Mouse (Mus musculus) liver, embryonic 12.5 days (tissue): ENCODE data around the gene Zbtb17. TPM values are rescaled to one million over a fixed set of nuclear protein-coding genes. Genes with fewer than 3 reads are reported as not detected.

Experiments used
- ATAC-seq: fragments of 200-750 bp; cut with Nextera tagmentation; 2 replicates; pipeline ENCODE4 v1.8.0; 2017; ENCODE audit warnings: moderate number of reproducible peaks, mild to moderate bottlenecking, moderate library complexity
- H3K27ac ChIP-seq: fragments of 300-500 bp; sonication (generic); 2 replicates; pipeline ENCODE4 v1.5.1; 2016; ENCODE audit warnings: mild to moderate bottlenecking
- H3K27me3 ChIP-seq: fragments of 300-500 bp; sonication (generic); replicated peaks from 2 replicates; pipeline ENCODE4 v1.6.1; 2016; ENCODE audit warnings: mild to moderate bottlenecking, moderate library complexity
- H3K36me3 ChIP-seq: fragments of 300-500 bp; sonication (generic); 2 replicates; pipeline ENCODE4 v1.6.1; 2016; ENCODE audit warnings: mild to moderate bottlenecking, moderate library complexity
- H3K4me1 ChIP-seq: fragments of 300-500 bp; sonication (generic); 2 replicates; pipeline ENCODE4 v1.6.1; 2016
- H3K4me2 ChIP-seq: fragments of 300-500 bp; sonication (generic); 2 replicates; pipeline ENCODE4 v1.6.1; 2016; ENCODE audit warnings: mild to moderate bottlenecking, moderate library complexity
- H3K4me3 ChIP-seq: fragments of 300-500 bp; sonication (generic); 2 replicates; pipeline ENCODE4 v1.5.1; 2016; ENCODE audit warnings: mild to moderate bottlenecking, moderate library complexity
- H3K9ac ChIP-seq: fragments of 300-500 bp; sonication (generic); 2 replicates; pipeline ENCODE4 v1.6.1; 2016; ENCODE audit warnings: mild to moderate bottlenecking, moderate library complexity
- H3K9me3 ChIP-seq: fragments of 300-500 bp; sonication (generic); replicated peaks from 2 replicates; pipeline ENCODE4 v1.6.1; 2016; ENCODE audit warnings: mild to moderate bottlenecking, moderate library complexity
- WGBS: fragments of 180-500 bp; shearing (Covaris S2); methylation state at CpG from one replicate; pipeline ENCODE4 v1.1.7; 2016; ENCODE audit not compliant: insufficient replicate concordance; 5-methylcytosine and 5-hydroxymethylcytosine counted together
- polyA plus RNA-seq: library from polyadenylated mRNA; unstranded; fragments of >200 nt; fragmentation: Nextera tagmentation; extraction: Ambion mirVana; gene quantifications from 2 replicates; pipeline ENCODE4 v1.2.1, GENCODE M21; 2016

Gene Zbtb17
- polyA plus RNA-seq, 1 experiment from 2014 or later: 16.8 TPM

DNA sequence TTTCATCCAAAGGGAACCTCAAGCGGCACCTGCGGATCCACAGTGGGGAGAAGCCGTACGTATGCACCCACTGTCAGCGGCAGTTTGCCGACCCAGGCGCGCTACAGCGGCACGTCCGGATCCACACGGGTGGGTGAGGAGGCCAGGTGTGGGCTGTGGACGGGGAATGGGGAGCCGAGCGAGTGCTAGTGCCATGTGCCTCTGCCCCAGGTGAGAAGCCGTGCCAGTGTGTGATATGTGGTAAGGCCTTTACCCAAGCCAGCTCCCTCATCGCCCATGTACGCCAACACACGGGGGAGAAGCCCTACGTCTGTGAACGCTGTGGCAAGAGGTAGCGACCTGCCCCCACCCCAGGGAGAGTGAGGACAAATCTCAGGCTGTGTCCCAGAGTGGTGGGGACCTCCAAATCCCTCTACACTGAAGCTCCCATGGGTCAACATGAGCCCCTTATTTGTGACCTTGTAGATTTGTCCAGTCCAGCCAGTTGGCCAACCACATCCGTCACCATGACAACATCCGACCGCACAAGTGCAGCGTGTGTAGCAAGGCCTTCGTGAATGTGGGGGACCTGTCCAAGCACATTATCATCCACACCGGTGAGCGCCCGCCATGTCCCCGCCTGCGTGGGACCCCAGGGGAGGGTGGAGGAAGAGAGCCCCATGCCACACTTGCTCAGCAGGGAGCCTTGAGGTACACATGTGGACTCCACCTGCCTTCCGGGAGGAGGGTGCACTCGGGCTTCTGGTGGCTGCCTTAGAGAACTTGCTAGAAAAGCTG is 21.2 kb downstream of the Zbtb17 start:
- Histone ChIP-seq H3K9ac (no peak overlapping the region), H3K4me2 (no peak overlapping the region), H3K4me3 (no peak overlapping the region), H3K9me3 (no peaks in the 10 kb centered on the region), H3K27me3 (no peaks in the 10 kb centered on the region), H3K4me1 (peaks cover 4% of the 10 kb centered on the region; the same call in 1 of the 2 replicates), H3K36me3 (peaks cover 91% of the 10 kb centered on the region), H3K27ac (no peak overlapping the region; the same call in 1 of the 2 replicates)
- WGBS: 92% methylated on average over 34 of the region's 34 CpGs
- ATAC-seq: no peak

DNA sequence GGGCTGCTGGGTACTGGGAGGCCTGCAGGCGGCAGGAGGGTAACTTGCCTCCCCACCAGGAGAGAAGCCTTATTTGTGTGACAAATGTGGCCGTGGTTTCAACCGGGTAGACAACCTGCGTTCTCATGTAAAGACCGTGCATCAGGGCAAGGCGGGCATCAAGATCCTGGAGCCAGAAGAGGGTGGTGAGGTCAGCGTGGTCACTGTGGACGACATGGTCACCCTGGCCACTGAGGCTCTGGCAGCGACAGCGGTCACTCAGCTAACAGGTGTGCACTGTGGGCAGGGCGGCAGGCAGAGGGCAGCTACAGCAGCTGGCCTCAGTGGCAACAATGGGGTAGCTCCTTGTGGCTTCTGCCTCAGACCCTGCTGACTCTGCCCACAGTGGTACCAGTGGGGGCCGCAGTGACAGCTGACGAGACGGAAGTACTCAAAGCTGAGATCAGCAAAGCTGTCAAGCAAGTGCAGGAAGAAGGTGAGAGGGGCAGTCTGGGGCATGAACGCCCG is 21.9 kb downstream of the Zbtb17 start:
- Histone ChIP-seq H3K4me1 (no peaks in the 10 kb centered on the region), H3K27me3 (no peaks in the 10 kb centered on the region), H3K4me2 (no peak overlapping the region), H3K27ac (no peak overlapping the region; the same call in 1 of the 2 replicates), H3K4me3 (no peak overlapping the region), H3K36me3 (peaks cover 97% of the 10 kb centered on the region), H3K9ac (no peak overlapping the region), H3K9me3 (0 out of 2 replicates have a peak, but pooled peaks cover under 1% of the 10 kb centered on the region)
- ATAC-seq: no peak
- WGBS: 86% methylated on average over 16 of the region's 16 CpGs

GRCm38 (mm10) chr4:141466844-141467580 is 22.6 kb downstream of the Zbtb17 start:
- no peak overlapping the region for H3K27ac ChIP-seq
- WGBS: 82% methylated on average over 15 of the region's 15 CpGs
- no peak overlapping the region for H3K4me3 ChIP-seq
- no peak overlapping the region for H3K4me2 ChIP-seq
- no peak for ATAC-seq
- no peaks in the 10 kb centered on the region for H3K4me1 ChIP-seq
- H3K9ac ChIP-seq: no peak overlapping the region
- H3K36me3 ChIP-seq: peaks cover 99% of the 10 kb centered on the region
- 0 out of 2 replicates have a peak, but pooled peaks cover 6% of the 10 kb centered on the region for H3K9me3 ChIP-seq
- no peaks in the 10 kb centered on the region for H3K27me3 ChIP-seq

GRCm38 (mm10) chr4:141467581-141467927 is 23.1 kb downstream of the Zbtb17 start:
- Histone ChIP-seq H3K4me3 (no peak overlapping the region), H3K4me2 (no peak overlapping the region), H3K27me3 (no peaks in the 10 kb centered on the region), H3K36me3 (peaks cover 99% of the 10 kb centered on the region), H3K27ac (no peak overlapping the region), H3K9me3 (0 out of 2 replicates have a peak, but pooled peaks cover 6% of the 10 kb centered on the region), H3K9ac (no peak overlapping the region), H3K4me1 (no peaks in the 10 kb centered on the region)
- ATAC-seq: no peak
- 89% methylated on average over 6 of the region's 6 CpGs for WGBS

GRCm38 (mm10) chr4:141468576-141468975 is 24.1 kb downstream of the Zbtb17 start:
- no peak overlapping the region for H3K9ac ChIP-seq
- no peaks in the 10 kb centered on the region for H3K4me1 ChIP-seq
- no peak overlapping the region for H3K4me3 ChIP-seq
- WGBS: 80% methylated on average over 10 of the region's 10 CpGs
- ATAC-seq: no peak
- no peak overlapping the region for H3K27ac ChIP-seq
- no peak overlapping the region for H3K4me2 ChIP-seq
- H3K27me3 ChIP-seq: no peaks in the 10 kb centered on the region
- H3K9me3 ChIP-seq: 0 out of 2 replicates have a peak, but pooled peaks cover 13% of the 10 kb centered on the region
- H3K36me3 ChIP-seq: peaks cover 99% of the 10 kb centered on the region

DNA sequence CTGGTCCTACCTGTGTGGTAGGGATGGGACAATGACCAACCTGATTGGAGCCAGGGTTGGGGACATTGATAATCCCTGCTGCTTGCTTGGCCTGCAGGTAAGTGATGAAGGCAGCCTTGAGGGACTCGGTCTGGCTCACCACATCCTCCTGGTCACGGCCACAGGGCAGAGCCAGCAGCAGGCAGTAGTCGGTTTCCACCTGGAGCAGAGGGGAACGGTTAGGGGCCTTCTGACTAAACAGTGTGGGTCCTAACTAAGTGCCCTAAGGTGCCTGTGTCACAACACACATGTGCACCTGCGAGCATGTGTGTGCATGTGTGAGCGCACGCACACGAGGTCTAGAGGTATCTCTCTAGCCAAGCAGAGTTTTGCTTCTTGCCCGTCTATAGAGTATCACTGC is 24.9 kb downstream of the Zbtb17 start:
- H3K36me3 ChIP-seq: peaks cover 99% of the 10 kb centered on the region
- no peak overlapping the region for H3K9ac ChIP-seq
- 83% methylated on average over 9 of the region's 9 CpGs for WGBS
- H3K4me1 ChIP-seq: no peaks in the 10 kb centered on the region
- H3K9me3 ChIP-seq: 0 out of 2 replicates have a peak, but pooled peaks cover 13% of the 10 kb centered on the region
- no peak overlapping the region for H3K4me3 ChIP-seq
- H3K27me3 ChIP-seq: no peaks in the 10 kb centered on the region
- ATAC-seq: no peak
- no peak overlapping the region for H3K27ac ChIP-seq
- no peak overlapping the region for H3K4me2 ChIP-seq

- Histone ChIP-seq H3K4me3 (no peak overlapping the region), H3K9ac (no peak overlapping the region), H3K27me3 (no peaks in the 10 kb centered on the region), H3K4me1 (no peaks in the 10 kb centered on the region), H3K27ac (no peak overlapping the region), H3K4me2 (no peak overlapping the region), H3K9me3 (peaks cover 31% of the 10 kb centered on the region), H3K36me3 (peaks cover 99% of the 10 kb centered on the region)
- no peak for ATAC-seq
- 92% methylated on average over 16 of the region's 16 CpGs for WGBS
Measured at GRCm38 (mm10) chr4:141471491-141471890, 27.0 kb downstream of the Zbtb17 start.

DNA sequence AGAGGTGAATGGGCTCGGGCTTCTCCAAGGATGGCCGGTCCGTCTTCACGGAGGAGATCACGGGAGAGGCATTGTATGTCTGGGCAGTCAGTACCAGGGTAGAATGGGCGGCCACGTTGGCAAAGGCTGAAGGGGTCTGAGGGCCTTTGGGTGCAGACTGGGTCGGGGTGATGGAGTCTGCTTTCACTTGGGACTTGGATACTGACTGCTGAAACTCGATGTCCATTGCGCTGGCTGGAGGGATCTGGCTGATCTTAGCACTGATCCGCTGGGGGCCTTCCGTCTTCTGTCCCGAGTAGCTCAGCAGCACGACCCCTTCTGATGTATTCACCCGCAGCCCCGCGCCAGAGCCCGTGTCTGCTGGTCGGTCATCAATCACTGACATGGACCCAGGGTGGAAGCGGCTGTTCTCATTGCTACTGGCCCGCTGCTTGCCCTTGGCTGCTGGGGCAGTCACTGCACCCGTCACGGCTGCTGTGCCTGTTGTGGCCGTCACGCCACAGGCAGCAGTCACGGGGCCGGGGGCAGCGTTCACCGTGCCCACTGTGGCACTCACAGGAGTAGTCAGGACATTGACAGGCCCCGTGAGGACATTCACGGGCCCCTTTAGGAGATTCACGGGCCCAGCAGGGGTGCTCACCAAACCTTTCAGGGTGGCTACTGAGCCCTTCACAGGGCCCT is 28.3 kb downstream of the Zbtb17 start:
- no peak overlapping the region for H3K27ac ChIP-seq
- no peak overlapping the region for H3K4me3 ChIP-seq
- peaks cover 99% of the 10 kb centered on the region for H3K36me3 ChIP-seq
- 91% methylated on average over 32 of the region's 32 CpGs for whole genome bisulfite sequencing
- H3K9me3 ChIP-seq: peaks cover 44% of the 10 kb centered on the region
- ATAC-seq: no peak
- no peak overlapping the region for H3K9ac ChIP-seq
- H3K27me3 ChIP-seq: no peaks in the 10 kb centered on the region
- H3K4me1 ChIP-seq: no peaks in the 10 kb centered on the region
- H3K4me2 ChIP-seq: no peak overlapping the region

DNA sequence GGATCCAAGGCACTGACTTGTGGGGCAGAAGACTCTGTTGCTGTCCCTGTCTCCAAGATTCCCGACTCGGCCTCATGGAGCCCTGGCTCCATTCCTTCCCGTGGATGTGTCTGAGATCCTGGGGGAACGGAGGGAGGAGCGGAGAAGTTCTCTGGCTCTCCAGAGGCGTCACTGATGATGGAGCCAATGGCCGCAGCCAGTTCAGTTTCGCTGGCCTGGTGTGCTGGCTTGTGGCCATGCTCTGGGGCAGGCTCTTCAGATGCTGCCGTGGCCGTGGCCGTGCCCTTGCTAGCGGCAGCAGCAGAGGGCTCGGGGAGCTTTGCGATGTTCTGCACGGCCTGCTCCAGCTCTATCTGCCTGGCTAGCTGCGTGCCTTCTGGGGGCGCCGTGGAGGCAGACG is 30.0 kb downstream of the Zbtb17 start:
- 90% methylated on average over 19 of the region's 19 CpGs for WGBS
- H3K4me3 ChIP-seq: no peak overlapping the region
- no peaks in the 10 kb centered on the region for H3K4me1 ChIP-seq
- H3K27me3 ChIP-seq: no peaks in the 10 kb centered on the region
- H3K9me3 ChIP-seq: peaks cover 61% of the 10 kb centered on the region
- no peak overlapping the region for H3K27ac ChIP-seq
- no peak for ATAC-seq
- no peak overlapping the region for H3K4me2 ChIP-seq
- peaks cover 100% of the 10 kb centered on the region for H3K36me3 ChIP-seq
- no peak overlapping the region for H3K9ac ChIP-seq

GRCm38 (mm10) chr4:141477681-141478102 is 33.2 kb downstream of the Zbtb17 start:
- H3K4me1 ChIP-seq: no peaks in the 10 kb centered on the region
- ATAC-seq: no peak
- no peak overlapping the region for H3K9ac ChIP-seq
- peaks cover 100% of the 10 kb centered on the region for H3K36me3 ChIP-seq
- no peak overlapping the region for H3K4me2 ChIP-seq
- 71% methylated on average over 16 of the region's 16 CpGs for WGBS
- H3K9me3 ChIP-seq: peaks cover 56% of the 10 kb centered on the region
- H3K27me3 ChIP-seq: no peaks in the 10 kb centered on the region
- H3K4me3 ChIP-seq: no peak overlapping the region
- H3K27ac ChIP-seq: no peak overlapping the region

DNA sequence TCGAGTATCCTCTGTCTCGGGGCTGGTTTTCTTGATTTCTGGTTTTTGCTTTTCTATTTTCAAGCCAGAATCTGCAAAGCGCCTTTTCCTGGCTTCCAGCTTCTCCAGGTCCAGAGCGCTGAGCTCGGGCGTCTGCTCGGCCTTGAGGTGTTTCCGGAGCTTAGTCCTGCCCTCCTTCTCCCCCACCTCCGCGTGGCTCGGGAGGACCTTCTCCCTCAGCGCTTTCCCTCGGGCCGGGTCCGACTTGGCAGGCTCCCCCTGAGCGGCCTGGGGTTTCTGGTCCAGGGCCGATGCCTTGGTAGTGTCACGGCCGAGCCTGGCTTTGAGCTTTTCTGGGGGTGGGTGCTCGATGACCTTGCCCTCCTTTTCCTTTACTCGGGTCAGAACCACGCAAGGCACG is 33.8 kb downstream of the Zbtb17 start:
- peaks cover 100% of the 10 kb centered on the region for H3K36me3 ChIP-seq
- WGBS: 90% methylated on average over 23 of the region's 23 CpGs
- H3K4me3 ChIP-seq: no peak overlapping the region
- H3K27ac ChIP-seq: no peak overlapping the region
- ATAC-seq: no peak
- no peaks in the 10 kb centered on the region for H3K27me3 ChIP-seq
- H3K9me3 ChIP-seq: peaks cover 51% of the 10 kb centered on the region
- H3K9ac ChIP-seq: no peak overlapping the region
- H3K4me2 ChIP-seq: no peak overlapping the region
- H3K4me1 ChIP-seq: no peaks in the 10 kb centered on the region

DNA sequence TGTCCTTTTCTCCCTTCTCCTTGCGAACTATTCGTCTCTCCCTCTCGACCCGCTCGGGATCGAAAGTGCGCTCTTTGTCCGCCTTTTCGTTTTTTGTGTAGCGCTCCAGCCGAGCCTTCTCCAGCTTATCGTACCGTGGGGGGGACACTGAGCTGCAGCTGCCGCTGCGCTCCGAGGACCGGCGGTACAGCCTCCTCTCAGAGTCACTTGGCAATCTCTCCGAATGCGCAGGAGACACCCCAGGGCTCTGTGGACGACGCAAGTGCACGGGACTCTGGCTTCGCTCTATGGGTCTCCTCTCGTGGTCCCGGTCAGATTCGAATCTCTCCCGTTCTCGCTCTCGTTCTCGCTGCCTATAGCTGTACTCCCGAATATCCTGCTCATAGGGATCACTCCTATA is 34.3 kb downstream of the Zbtb17 start:
- H3K4me1 ChIP-seq: no peaks in the 10 kb centered on the region
- no peak for ATAC-seq
- WGBS: 94% methylated on average over 32 of the region's 32 CpGs
- no peak overlapping the region for H3K4me2 ChIP-seq
- no peak overlapping the region for H3K27ac ChIP-seq
- no peaks in the 10 kb centered on the region for H3K27me3 ChIP-seq
- peaks cover 100% of the 10 kb centered on the region for H3K36me3 ChIP-seq
- H3K4me3 ChIP-seq: no peak overlapping the region
- H3K9me3 ChIP-seq: peaks cover 49% of the 10 kb centered on the region
- H3K9ac ChIP-seq: no peak overlapping the region
